Mouse (Mus musculus) hematopoietic stem cell, adult 5-6 weeks (primary cell): ENCODE results near the gene Tmem126b. TPM values are rescaled to one million over a fixed set of nuclear protein-coding genes. Genes with fewer than 3 reads are reported as not detected.

Experiments used
- ATAC-seq, 2 experiments: fragments of 125-278 bp in 1 of 2; replicated peaks in 1 of 2; 2 replicates each; pipeline ENCODE4 v1.8.0; 2016 to 2017; ENCODE audit warnings: inconsistent platforms in 2 of 2, mild to moderate bottlenecking in 2 of 2, moderate number of reproducible peaks in 2 of 2, low read depth in 1 of 2, moderate TSS enrichment in 1 of 2; ENCODE audit not compliant: low FRiP score in 2 of 2, poor library complexity in 2 of 2, severe bottlenecking in 2 of 2, insufficient read depth in 1 of 2, low TSS enrichment in 1 of 2
- total RNA-seq: library from RNA; stranded (forward); fragments of 172-1452, 232-1000 nt; gene quantifications from 2 replicates; pipeline ENCODE4 v1.2.3, GENCODE M21; 2017

Tmem126b gene
- total RNA-seq, 1 experiment from 2014 or later, result 16.3 TPM

GRCm38 (mm10) chr7:90440044-90440443, 35.8 kb downstream of the Tmem126b start:
- no peak for ATAC-seq

- no peak for ATAC-seq
These were observed 43.6 kb downstream of the Tmem126b start for GRCm38 (mm10) chr7:90432221-90432620.

GRCm38 (mm10) chr7:90427006-90427405, 48.8 kb downstream of the Tmem126b start:
- no peak for ATAC-seq

- peak; percentile 100 for ATAC-seq
These were observed 49.5 kb downstream of the Tmem126b start, which contains the start of gene Ccdc89 for GRCm38 (mm10) chr7:90426020-90427001. Ccdc89 (plus strand) TSS chr7:90426577.

Other genes starting within 250 kb of the Tmem126b start
- not detected in 2 replicates for gene Ccdc83, start 210.2 kb downstream of the Tmem126b start, total RNA-seq
- gene Sytl2, start 173.7 kb downstream of the Tmem126b start, total RNA-seq, result 0.50 and 1.5 TPM in 2 replicates
- 0.89 and 0.94 TPM in 2 replicates for gene Ccdc89, start 49.4 kb downstream of the Tmem126b start, total RNA-seq
- 85.2 and 121 TPM in 2 replicates for gene Crebzf, start 33.3 kb downstream of the Tmem126b start, total RNA-seq
- 26.8 and 32.9 TPM in 2 replicates for gene Tmem126a, start 18.8 kb downstream of the Tmem126b start, total RNA-seq
- gene Dlg2, start 671 bp upstream of the Tmem126b start, total RNA-seq, result 3.8 and 4.9 TPM in 2 replicates